Mouse (Mus musculus) spleen, embryonic (tissue): ENCODE measurements around the gene Vmn1r157.
"Not testable (repeated sequence)": the region's sequence is repeated elsewhere in the genome, so short reads cannot be mapped to it uniquely, and the experiment has no call there.

ENCODE experiments used
- CTCF ChIA-PET: fragments of 350-600 bp; sonication (Branson Sonifier 250); formaldehyde crosslinking; loops from one replicate; lab custom pipeline; 2022; lab: Charles Lee

The Vmn1r157 gene

DNA sequence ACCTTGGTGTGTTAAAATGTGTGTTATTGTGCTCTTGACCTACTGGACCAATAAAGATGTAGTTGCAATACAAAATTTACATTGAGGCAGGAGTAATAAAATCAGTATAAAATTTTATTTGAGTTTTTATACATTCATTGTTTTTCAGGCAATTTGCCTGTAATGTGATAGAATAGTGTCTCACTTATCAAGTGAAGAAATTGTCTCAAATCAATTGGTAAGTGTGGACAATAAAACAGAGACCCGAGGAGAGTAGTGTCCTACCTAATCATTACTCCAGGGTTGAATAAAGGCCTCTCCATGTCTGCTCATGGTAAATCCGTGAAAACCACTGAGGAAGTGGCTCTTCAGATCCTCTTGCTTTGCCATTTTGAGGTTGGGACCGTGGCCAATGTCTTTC, at the start of gene Vmn1r157:
Gene Vmn1r157 (plus strand): TSS at position 301 of the 400 bp plus-strand sequence.
- CTCF ChIA-PET, result not testable (repeated sequence)

DNA sequence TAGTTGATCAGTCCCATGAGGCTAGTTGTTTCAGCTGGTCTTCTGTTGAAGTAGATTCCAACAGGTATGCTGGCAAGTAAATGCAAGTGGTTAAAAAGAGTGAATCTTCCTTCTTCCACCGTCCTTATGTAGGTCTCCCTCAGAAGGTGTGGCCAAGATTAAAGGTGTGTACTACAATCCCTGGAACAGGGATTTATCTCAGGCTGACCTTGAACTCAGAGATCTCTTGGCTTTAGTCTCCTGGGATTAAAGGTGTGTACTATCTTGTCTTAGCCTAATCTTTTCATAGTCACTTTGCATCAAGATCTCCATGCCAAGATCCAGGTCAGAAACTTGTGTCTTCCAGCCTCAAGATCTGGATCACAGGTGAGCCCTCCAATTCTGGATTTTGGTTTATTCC, 41.9 kb upstream of the Vmn1r157 start, which contains the start of gene Gm4567:
Gene Gm4567 (minus strand): TSS at position 101 of the 400 bp plus-strand sequence.
- CTCF ChIA-PET, result not testable (repeated sequence)

GRCm38 (mm10) chr7:22775981-22776380, 14.5 kb downstream of the Vmn1r157 start:
- CTCF ChIA-PET, result not testable (repeated sequence)

GRCm38 (mm10) chr7:22790682-22791081, 29.2 kb downstream of the Vmn1r157 start, which contains the start of gene Vmn1r158:
Gene Vmn1r158, minus strand, starts transcription at chr7:22790782.
- CTCF ChIA-PET, result not testable (repeated sequence)
